Mouse (Mus musculus): ENCODE results near the gene Sox5.
A peak's percentile ranks its signal among the peaks of the same experiment; 100 is the strongest.

The Sox5 gene

DNA sequence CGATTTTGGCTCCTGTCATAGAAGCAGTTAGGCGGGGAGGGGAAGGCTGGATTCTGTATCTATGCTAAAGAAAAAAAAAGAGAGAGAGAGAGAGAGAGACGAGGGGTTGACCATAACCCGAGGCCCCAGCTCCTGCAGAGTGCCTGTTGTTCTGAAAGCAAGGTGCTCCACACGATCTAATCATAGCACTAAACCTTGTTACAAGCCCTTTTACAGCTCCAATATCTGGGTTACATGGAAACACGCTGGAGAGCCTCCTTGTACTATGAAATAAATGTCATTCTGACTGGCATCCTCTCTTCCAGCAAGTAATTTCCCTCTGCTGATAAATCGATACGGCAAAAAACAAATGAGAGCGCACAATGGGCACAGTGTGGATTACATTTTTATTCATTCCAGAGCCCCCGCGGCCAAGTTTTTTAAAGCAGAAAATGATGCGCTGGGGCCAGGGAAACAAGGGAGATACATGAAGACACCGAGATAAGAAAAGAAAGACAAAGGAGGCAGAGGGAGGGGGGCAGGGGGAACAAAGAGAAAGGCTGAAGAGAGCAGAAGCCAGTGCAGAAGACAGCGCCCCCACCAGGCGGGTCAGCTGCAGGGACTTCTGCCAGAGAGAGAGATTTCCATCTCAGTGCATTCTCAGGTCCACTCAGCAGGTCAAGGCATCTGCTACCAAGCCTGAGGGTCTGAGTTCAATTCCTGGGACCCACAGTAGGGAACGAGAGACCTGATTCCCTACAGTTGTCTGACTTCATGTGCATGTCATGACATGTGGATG is 304.3 kb downstream of the Sox5 start:
- no peak for DNase-seq

DNA sequence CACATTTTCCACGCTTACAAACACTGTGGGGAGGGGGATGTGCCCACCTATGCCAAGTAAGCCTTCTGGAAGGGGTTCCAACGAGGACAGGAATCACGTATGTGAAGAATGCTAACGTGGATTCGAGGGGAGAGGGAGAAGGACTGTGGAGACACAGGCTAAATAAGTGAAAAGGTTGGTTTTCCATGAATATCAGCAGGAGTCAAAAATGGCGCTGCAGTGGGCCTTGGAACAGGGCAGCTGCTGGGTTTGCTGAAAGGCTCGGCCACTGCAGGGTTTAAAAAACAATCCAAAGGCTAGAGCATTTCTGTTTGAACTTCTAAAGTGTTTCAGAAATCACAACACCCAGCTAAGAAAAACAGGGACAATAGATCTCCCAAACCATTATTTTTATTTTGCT is 308.3 kb downstream of the Sox5 start:
- DNase-seq, result no peak

DNA sequence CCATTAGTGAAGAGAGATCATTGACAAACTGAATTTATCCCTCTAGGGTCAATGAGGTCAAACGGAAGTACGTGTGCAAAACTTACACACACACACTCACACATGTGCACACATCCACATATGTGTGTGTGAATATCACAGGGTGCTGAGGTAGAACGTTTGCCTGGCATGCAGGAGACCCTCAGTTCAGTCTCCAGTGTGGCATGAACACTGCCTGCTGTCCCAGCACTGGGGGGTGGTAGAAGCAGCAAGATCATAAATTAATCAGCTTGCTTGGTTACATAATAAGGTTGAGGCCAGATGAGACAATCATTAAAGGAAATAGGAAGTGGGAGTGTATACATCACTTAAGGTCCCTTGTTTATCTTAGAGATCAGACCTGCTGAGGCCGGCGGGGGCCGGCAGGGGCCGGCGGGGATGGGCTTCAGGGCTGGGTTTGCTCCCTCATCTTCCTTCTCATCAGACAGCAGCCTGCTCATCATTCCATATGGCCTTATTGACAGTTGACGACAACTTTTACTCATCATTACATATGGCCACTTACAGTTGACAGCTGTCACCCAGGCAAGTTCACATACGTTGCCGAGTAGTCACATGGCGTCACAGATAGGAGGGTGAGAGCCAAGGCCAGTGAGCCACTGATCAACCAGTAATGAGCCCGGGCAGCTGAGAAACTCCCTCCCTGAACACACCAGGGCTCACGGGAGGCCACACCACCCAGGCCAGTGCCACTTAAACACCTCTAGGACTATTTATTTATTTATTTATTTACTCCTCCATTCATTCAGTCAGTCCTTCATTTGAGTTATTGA is 309.5 kb downstream of the Sox5 start:
- no peak for DNase-seq

DNA sequence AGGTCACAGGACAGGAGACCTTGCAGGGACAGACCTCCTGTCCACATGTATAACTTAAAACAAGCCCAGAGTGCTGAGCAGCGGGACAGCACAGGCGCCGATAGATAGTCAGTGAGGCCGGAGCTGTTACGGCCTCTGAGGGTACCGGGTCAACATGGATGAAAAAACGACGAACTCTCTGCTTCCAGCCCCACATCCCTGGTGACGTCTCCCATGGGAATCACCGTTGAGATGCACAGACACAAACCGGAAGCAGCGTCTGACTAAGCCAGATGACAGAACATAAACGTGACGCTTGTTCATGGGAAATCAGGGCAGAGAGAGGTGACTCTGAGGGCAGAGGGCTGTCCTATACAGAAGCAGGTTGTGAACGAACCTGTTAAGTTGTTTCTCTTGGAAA is 315.1 kb downstream of the Sox5 start:
- no peak for DNase-seq

GRCm38 (mm10) chr6:144463691-144464090 is 318.1 kb downstream of the Sox5 start:
- peak; percentile 27 to 50 for DNase-seq

GRCm38 (mm10) chr6:144463274-144463673 is 318.5 kb downstream of the Sox5 start:
- DNase-seq, result no peak

- no peak for DNase-seq
Observed at GRCm38 (mm10) chr6:144459486-144459885, 322.3 kb downstream of the Sox5 start.

GRCm38 (mm10) chr6:144457500-144457899 is 324.3 kb downstream of the Sox5 start:
- no peak for DNase-seq

GRCm38 (mm10) chr6:144454291-144455276 is 327.2 kb downstream of the Sox5 start:
- no peak for DNase-seq

DNA sequence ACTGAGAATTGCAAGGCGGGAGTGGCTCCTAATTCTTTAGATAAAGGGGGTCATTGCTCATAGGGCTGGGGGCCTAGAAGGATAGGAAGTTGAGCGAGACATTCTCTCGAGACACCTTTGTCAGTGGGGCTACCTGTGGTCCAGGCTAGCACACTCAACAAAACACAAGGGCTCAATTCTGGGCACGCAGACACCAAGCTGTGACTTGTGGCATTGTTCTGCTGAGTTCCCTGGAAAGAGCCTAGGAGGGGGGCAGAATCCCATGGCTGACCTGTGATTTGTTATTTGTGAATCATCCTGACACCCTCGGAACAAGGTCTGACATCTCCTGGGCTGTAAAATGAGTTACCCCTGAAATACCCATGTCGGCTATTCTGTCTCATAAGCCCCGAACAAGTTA is 328.2 kb downstream of the Sox5 start:
- DNase-seq, result no peak

DNA sequence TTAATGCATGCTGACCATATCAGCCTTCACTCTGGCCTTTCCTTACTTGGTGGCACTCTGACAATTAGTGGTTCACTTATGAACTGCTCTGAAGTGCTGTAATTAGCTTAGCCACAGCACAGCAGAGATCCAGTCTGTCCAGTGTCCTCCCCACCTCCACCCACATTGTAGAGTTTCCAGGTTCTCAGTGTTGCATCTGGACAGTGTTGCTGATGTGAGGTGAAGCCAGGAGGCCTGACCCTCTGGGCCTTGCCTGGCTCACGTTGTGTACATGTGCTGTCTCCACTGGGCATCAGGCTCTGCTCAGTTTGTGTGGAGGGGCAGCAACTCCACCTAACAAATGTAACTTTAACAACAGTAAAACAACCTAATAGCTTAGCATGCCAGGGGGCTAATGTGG is 328.6 kb downstream of the Sox5 start:
- DNase-seq, result no peak

- no peak for DNase-seq
Observed at GRCm38 (mm10) chr6:144452200-144452977, 329.4 kb downstream of the Sox5 start.

DNA sequence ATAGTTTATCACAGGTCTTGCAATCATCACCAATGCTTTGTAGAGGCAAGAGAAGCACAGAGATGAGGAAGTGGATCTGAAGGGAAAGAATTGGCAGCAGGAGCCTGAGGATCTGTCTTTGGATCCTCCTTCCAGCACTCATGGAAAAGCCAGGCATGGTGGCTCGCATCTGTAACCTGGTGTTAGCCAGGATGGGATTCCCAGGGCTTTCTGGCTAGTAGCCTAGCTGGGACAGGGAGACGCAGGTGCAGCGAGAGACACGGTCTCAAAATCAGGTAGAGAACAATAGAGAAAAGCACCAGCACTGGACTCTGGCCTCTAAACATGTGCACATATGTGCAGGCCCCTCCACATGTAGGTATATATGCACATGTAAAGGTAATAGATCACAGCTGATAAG is 330.1 kb downstream of the Sox5 start:
- DNase-seq, result no peak

DNA sequence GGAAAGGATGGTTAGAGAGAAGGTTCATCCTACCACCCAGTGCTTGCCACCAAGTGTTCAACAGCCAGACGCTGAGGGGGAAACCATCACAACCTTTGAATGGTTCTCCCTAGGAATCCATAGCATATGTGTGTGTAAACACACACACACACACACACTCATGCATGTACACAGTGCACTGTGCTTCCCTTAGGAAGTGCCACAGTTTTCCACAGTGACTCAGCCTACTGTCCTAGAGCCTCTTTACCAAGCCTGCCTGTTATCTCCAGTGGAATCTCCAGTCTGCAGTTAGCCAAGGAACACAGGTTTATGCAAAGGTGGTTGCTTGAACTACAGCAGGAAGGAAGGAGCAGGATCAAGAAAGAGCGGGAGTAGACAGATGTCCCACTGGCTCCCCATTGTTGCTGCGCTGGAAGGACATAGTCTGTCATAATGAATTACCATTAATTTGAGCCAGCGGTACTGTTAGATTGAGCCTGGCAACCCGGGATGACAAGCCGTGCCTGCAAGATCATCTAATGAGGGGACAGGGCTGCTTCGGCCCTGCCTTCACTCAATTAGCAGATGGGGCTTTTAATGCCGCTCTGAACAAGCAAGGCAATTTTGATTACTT is 335.9 kb downstream of the Sox5 start:
- DNase-seq, result no peak

GRCm38 (mm10) chr6:144444367-144444766 is 337.4 kb downstream of the Sox5 start:
- DNase-seq, result no peak

- DNase-seq, result no peak
Observed at GRCm38 (mm10) chr6:144443681-144444080, 338.1 kb downstream of the Sox5 start.

- DNase-seq, result no peak
Observed at GRCm38 (mm10) chr6:144429276-144429675, 352.5 kb downstream of the Sox5 start.

- peak; percentile 14 to 55 for DNase-seq
Observed at GRCm38 (mm10) chr6:144408030-144408429, 373.7 kb downstream of the Sox5 start.

DNA sequence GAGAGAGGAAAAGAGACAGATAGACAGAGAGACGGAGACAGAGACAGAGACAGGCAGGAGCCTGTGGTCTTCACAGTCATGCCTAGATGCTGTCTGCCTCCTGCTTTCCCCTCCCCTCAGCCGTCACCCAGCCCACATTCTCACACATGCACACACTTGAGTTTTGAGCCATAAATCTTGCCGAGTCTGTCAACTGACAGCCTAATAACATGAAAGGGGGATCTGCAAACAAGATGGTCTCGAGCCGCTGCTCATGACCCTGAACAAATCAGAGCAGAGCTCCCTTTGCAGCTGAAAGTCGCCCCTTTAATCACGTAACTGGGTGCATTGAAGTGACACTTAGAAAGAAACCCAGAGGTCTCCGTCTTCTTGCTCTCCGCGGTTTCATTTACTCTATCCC is 383.7 kb downstream of the Sox5 start:
- no peak for DNase-seq

GRCm38 (mm10) chr6:144393151-144393550 is 388.6 kb downstream of the Sox5 start:
- no peak for DNase-seq

GRCm38 (mm10) chr6:144389333-144390054 is 392.3 kb downstream of the Sox5 start:
- DNase-seq, result no peak

Measured in kidney, postnatal 25 days (tissue).